Mouse (Mus musculus): ENCODE results near the gene Ryr2.

DNA sequence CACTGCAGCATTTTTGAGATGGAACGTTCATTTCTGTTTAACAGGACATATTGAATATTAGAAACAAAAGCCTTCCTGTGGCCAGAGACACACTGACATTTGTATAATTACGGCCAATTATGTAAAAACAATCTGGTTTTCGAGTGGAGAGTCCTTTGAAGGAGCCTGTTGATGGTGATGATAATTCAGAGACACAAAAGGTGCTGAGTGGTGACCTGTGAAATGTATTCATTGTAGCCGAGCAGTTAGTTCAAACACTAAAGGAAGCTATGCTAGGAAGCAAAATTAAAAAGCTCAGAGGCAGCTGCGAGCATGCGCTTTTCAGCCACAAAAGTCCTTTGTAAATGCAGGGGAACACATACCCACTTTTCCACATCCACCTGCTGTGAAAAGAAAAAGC, 203.9 kb downstream of the Ryr2 start:
- TF ChIP-seq POLR2A (IDR thresholded peaks at IDR 0.05; ENCODE audit: insufficient read depth, low read depth, low read length) (no peak), CTCF (IDR thresholded peaks at IDR 0.05) (no peak), EP300 (IDR thresholded peaks at IDR 0.05; ENCODE audit: insufficient read depth, low read depth, low read length) (no peak)
